Mouse (Mus musculus): Measurements from ENCODE around the gene Flnb. TPM values are rescaled to one million over a fixed set of nuclear protein-coding genes. Genes with fewer than 3 reads are reported as not detected.

Gene Flnb
- polyA plus RNA-seq, 1 experiment, result 54.5 TPM

- no peaks in the 10 kb centered on the region for H3K79me2 ChIP-seq (ENCODE audit: control insufficient read depth, insufficient read depth)
- H3ac ChIP-seq (ENCODE audit: control insufficient read depth, insufficient read length), result no peak overlapping the region
- H3K27me3 ChIP-seq (ENCODE audit: control insufficient read depth, insufficient read depth, insufficient read length), result no peaks in the 10 kb centered on the region
- no peaks in the 10 kb centered on the region for H3K36me3 ChIP-seq (ENCODE audit: control insufficient read depth, insufficient read depth)
- no peak overlapping the region for H3K4me2 ChIP-seq (ENCODE audit: low read depth)
- no peak overlapping the region for H3K4me3 ChIP-seq
- TF ChIP-seq MAX (IDR thresholded peaks at IDR 0.05; ENCODE audit: low read depth) (no peak), CEBPB (IDR thresholded peaks at IDR 0.05; ENCODE audit: insufficient read depth, poor library complexity, severe bottlenecking) (no peak), POLR2AphosphoS2 (IDR thresholded peaks at IDR 0.05; ENCODE audit: insufficient read length, low read depth) (no peak), USF1 (IDR thresholded peaks at IDR 0.05; ENCODE audit: low read depth) (no peak), REST (IDR thresholded peaks at IDR 0.05; ENCODE audit: insufficient read depth, insufficient read length) (no peak), MYOG (IDR thresholded peaks at IDR 0.05; ENCODE audit: control insufficient read depth in 1 of 3, insufficient read depth in 1 of 3, insufficient read length in 2 of 3, low read depth in 2 of 3) (no peak), SRF (IDR thresholded peaks at IDR 0.05; ENCODE audit: control insufficient read depth, insufficient read length, low read depth) (no peak), E2F4 (IDR thresholded peaks at IDR 0.05; ENCODE audit: insufficient read depth) (no peak), POLR2A (IDR thresholded peaks at IDR 0.05; ENCODE audit: insufficient read length, low read depth) (no peak), TCF3 (IDR thresholded peaks at IDR 0.05; ENCODE audit: insufficient read length, low read depth) (no peak)
These were observed 138.7 kb downstream of the Flnb start for GRCm38 (mm10) chr14:7956427-7956826.

DNA sequence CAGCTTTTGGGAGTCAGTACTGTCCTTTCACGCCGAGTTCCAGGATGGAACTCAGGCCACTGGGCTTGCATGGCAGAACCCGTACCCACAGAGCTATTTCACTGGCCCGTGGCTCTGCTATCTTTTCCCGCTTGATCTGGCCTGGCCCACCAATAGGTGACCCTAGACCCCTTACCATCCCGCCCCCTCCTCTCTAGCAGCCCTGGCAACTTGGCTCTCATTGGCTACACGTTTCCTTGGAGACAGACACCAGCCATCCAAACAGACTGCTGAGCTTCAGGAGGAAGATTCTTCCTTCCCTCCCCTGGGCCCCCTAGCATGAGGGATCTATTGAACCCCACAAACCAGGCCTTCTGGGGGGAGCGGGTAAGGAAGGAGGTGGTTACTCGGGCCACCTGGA is 139.3 kb downstream of the Flnb start, which contains the start of gene Gm45521:
Gene Gm45521, plus strand, starts transcription at position 240 of the 400 bp plus-strand sequence.
- Histone ChIP-seq H3K36me3 (ENCODE audit: control insufficient read depth, insufficient read depth) (no peaks in the 10 kb centered on the region), H3ac (ENCODE audit: control insufficient read depth, insufficient read length) (no peak within 1 kb of the TSS), H3K4me2 (ENCODE audit: low read depth) (no peak within 1 kb of the TSS), H3K79me2 (ENCODE audit: control insufficient read depth, insufficient read depth) (no peaks in the 10 kb centered on the region), H3K4me3 (no peak within 1 kb of the TSS), H3K27me3 (ENCODE audit: control insufficient read depth, insufficient read depth, insufficient read length) (no peaks in the 10 kb centered on the region)
- TF ChIP-seq POLR2AphosphoS2 (IDR thresholded peaks at IDR 0.05; ENCODE audit: insufficient read length, low read depth) (no peak), CEBPB (IDR thresholded peaks at IDR 0.05; ENCODE audit: insufficient read depth, poor library complexity, severe bottlenecking) (no peak), USF1 (IDR thresholded peaks at IDR 0.05; ENCODE audit: low read depth) (no peak), MAX (IDR thresholded peaks at IDR 0.05; ENCODE audit: low read depth) (no peak), POLR2A (IDR thresholded peaks at IDR 0.05; ENCODE audit: insufficient read length, low read depth) (no peak), E2F4 (IDR thresholded peaks at IDR 0.05; ENCODE audit: insufficient read depth) (no peak), TCF12 (IDR thresholded peaks at IDR 0.05; ENCODE audit: insufficient read depth, poor library complexity, severe bottlenecking) (no peak), MYOD1 (IDR thresholded peaks at IDR 0.05; ENCODE audit: control insufficient read depth in 1 of 3, insufficient read length in 2 of 3, low read depth in 2 of 3) (no peak)

- H3K36me3 ChIP-seq (ENCODE audit: control insufficient read depth, insufficient read depth), result no peaks in the 10 kb centered on the region
- no peak overlapping the region for H3ac ChIP-seq (ENCODE audit: control insufficient read depth, insufficient read length)
- H3K4me2 ChIP-seq (ENCODE audit: low read depth), result no peak overlapping the region
- no peak overlapping the region for H3K4me3 ChIP-seq
- no peaks in the 10 kb centered on the region for H3K27me3 ChIP-seq (ENCODE audit: control insufficient read depth, insufficient read depth, insufficient read length)
- H3K79me2 ChIP-seq (ENCODE audit: control insufficient read depth, insufficient read depth), result no peaks in the 10 kb centered on the region
- no peak for TF ChIP-seq CEBPB (IDR thresholded peaks at IDR 0.05; ENCODE audit: insufficient read depth, poor library complexity, severe bottlenecking)
These were observed 142.9 kb downstream of the Flnb start for GRCm38 (mm10) chr14:7960616-7961015.

- H3K4me3 ChIP-seq, result no peak overlapping the region
- H3ac ChIP-seq (ENCODE audit: control insufficient read depth, insufficient read length), result no peak overlapping the region
- no peak for TF ChIP-seq POLR2AphosphoS2 (IDR thresholded peaks at IDR 0.05; ENCODE audit: insufficient read length, low read depth)
- TF ChIP-seq POLR2A (IDR thresholded peaks at IDR 0.05; ENCODE audit: insufficient read length, low read depth), result no peak
- no peak for TF ChIP-seq SRF (IDR thresholded peaks at IDR 0.05; ENCODE audit: control insufficient read depth, insufficient read length, low read depth)
- TF ChIP-seq TCF12 (IDR thresholded peaks at IDR 0.05; ENCODE audit: insufficient read depth, poor library complexity, severe bottlenecking), result no peak
- no peak for TF ChIP-seq CEBPB (IDR thresholded peaks at IDR 0.05; ENCODE audit: insufficient read depth, poor library complexity, severe bottlenecking)
- TF ChIP-seq USF1 (IDR thresholded peaks at IDR 0.05; ENCODE audit: low read depth), result no peak
- no peak for TF ChIP-seq TCF3 (IDR thresholded peaks at IDR 0.05; ENCODE audit: insufficient read length, low read depth)
- no peak for TF ChIP-seq MYOG (IDR thresholded peaks at IDR 0.05; ENCODE audit: control insufficient read depth in 1 of 3, insufficient read depth in 1 of 3, insufficient read length in 2 of 3, low read depth in 2 of 3)
- no peak for TF ChIP-seq E2F4 (IDR thresholded peaks at IDR 0.05; ENCODE audit: insufficient read depth)
- no peak for TF ChIP-seq REST (IDR thresholded peaks at IDR 0.05; ENCODE audit: insufficient read depth, insufficient read length)
- no peak for TF ChIP-seq MYOD1 (IDR thresholded peaks at IDR 0.05; ENCODE audit: control insufficient read depth in 1 of 3, insufficient read length in 2 of 3, low read depth in 2 of 3)
- no peak for TF ChIP-seq MAX (IDR thresholded peaks at IDR 0.05; ENCODE audit: low read depth)
- H3K27me3 ChIP-seq (ENCODE audit: control insufficient read depth, insufficient read depth, insufficient read length), result no peaks in the 10 kb centered on the region
- H3K79me2 ChIP-seq (ENCODE audit: control insufficient read depth, insufficient read depth), result no peaks in the 10 kb centered on the region
- H3K4me2 ChIP-seq (ENCODE audit: low read depth), result peak overlapping the region; percentile 46
- no peaks in the 10 kb centered on the region for H3K36me3 ChIP-seq (ENCODE audit: control insufficient read depth, insufficient read depth)
These were observed 144.0 kb downstream of the Flnb start for GRCm38 (mm10) chr14:7961714-7962113.

GRCm38 (mm10) chr14:7962626-7963025 is 144.9 kb downstream of the Flnb start:
- no peak overlapping the region for H3ac ChIP-seq (ENCODE audit: control insufficient read depth, insufficient read length)
- no peaks in the 10 kb centered on the region for H3K36me3 ChIP-seq (ENCODE audit: control insufficient read depth, insufficient read depth)
- no peak overlapping the region for H3K4me2 ChIP-seq (ENCODE audit: low read depth)
- no peak overlapping the region for H3K4me3 ChIP-seq
- H3K27me3 ChIP-seq (ENCODE audit: control insufficient read depth, insufficient read depth, insufficient read length), result no peaks in the 10 kb centered on the region
- no peaks in the 10 kb centered on the region for H3K79me2 ChIP-seq (ENCODE audit: control insufficient read depth, insufficient read depth)
- no peak for TF ChIP-seq E2F4 (IDR thresholded peaks at IDR 0.05; ENCODE audit: insufficient read depth)
- no peak for TF ChIP-seq TCF12 (IDR thresholded peaks at IDR 0.05; ENCODE audit: insufficient read depth, poor library complexity, severe bottlenecking)
- TF ChIP-seq MYOG (IDR thresholded peaks at IDR 0.05; ENCODE audit: control insufficient read depth in 1 of 3, insufficient read depth in 1 of 3, insufficient read length in 2 of 3, low read depth in 2 of 3), result no peak
- TF ChIP-seq POLR2A (IDR thresholded peaks at IDR 0.05; ENCODE audit: insufficient read length, low read depth), result no peak
- TF ChIP-seq SRF (IDR thresholded peaks at IDR 0.05; ENCODE audit: control insufficient read depth, insufficient read length, low read depth), result no peak
- TF ChIP-seq MAX (IDR thresholded peaks at IDR 0.05; ENCODE audit: low read depth), result no peak
